Mouse (Mus musculus) forebrain, embryonic 10.5 days (tissue): ENCODE results near the gene Cntfr. TPM values are rescaled to one million over a fixed set of nuclear protein-coding genes. Genes with fewer than 3 reads are reported as not detected.

ENCODE experiments used
- DNase-seq: peaks from one replicate; pipeline ENCODE4 v3.0.0-alpha.2; 2017; ENCODE audit warnings: low spot score; ENCODE audit errors: extremely low spot score
- H3K27ac ChIP-seq: fragments of 300-500 bp; sonication (generic); 2 replicates; pipeline ENCODE4 v1.5.1; 2016; ENCODE audit warnings: mild to moderate bottlenecking
- H3K27me3 ChIP-seq: fragments of 300-500 bp; sonication (generic); 2 replicates; pipeline ENCODE4 v1.6.1; 2016; ENCODE audit warnings: mild to moderate bottlenecking; ENCODE audit not compliant: poor library complexity, severe bottlenecking
- H3K36me3 ChIP-seq: fragments of 300-500 bp; sonication (generic); replicated peaks from 2 replicates; pipeline ENCODE4 v1.6.1; 2016; ENCODE audit warnings: mild to moderate bottlenecking, moderate library complexity
- H3K4me1 ChIP-seq: fragments of 300-500 bp; sonication (generic); 2 replicates; pipeline ENCODE4 v1.6.1; 2016
- H3K4me3 ChIP-seq: fragments of 300-500 bp; sonication (generic); 2 replicates; pipeline ENCODE4 v1.5.1; 2016; ENCODE audit warnings: mild to moderate bottlenecking, moderate library complexity
- H3K9me3 ChIP-seq: fragments of 300-500 bp; sonication (generic); 2 replicates; pipeline ENCODE4 v1.6.1; 2016; ENCODE audit warnings: mild to moderate bottlenecking, moderate library complexity
- WGBS: fragments of 180-500 bp; shearing (Covaris S2); methylation state at CpG from one replicate; pipeline ENCODE4 v1.1.7; 2016; 5-methylcytosine and 5-hydroxymethylcytosine counted together
- polyA plus RNA-seq: library from polyadenylated mRNA; unstranded; fragments of >200 nt; fragmentation: Nextera tagmentation; extraction: Ambion mirVana; gene quantifications from 2 replicates; pipeline ENCODE4 v1.2.1, GENCODE M21; 2016

Gene Cntfr
- polyA plus RNA-seq, 1 experiment from 2014 or later = 21.9 TPM

DNA sequence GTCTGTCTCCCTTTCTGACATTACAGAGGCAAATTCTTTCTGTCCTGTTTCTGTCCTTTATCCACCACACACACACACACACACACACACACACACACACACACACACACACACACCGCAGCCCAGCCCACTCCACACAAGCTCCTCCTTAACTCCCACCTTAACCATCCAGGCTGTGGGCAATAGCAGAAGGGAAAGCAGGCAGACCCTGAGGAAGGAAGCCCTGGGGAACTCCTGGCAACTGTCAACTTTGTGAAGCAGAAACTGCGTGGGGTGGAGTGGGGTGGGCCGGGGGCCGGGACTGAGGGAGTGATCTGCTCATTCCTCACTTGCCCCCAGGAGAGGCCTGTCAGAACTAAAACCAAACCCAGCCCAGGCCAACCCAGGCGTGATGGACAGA lies 25.4 kb downstream of the Cntfr start:
- H3K9me3 ChIP-seq = no peaks in the 10 kb centered on the region
- peak overlapping the region; percentile 89 for H3K27ac ChIP-seq
- peaks cover 90% of the 10 kb centered on the region for H3K36me3 ChIP-seq
- peaks cover 93% of the 10 kb centered on the region for H3K4me1 ChIP-seq
- no peak for DNase-seq
- WGBS = 22% methylated on average over 5 of the region's 5 CpGs
- peaks cover 42% of the 10 kb centered on the region for H3K27me3 ChIP-seq
- peak overlapping the region; percentile 38 for H3K4me3 ChIP-seq

DNA sequence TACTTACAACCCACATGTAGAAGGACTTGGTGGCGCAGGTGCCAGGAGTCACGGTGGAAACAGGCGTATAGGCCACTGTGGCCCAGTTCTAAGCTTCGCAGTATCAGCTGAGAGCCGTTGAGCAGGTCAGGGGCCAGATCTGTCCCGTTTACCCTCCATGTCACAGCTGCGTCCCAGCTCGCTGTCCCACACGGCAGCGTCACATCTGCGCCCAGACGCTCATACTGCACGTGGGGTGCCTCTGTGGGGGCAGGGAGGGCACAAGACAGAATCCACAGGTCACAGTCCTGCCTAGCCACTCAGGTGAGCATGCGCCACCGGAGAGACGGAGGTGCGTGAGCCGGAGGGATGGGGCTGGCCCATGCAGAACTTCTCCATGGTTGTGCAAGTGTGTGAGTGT lies 26.1 kb downstream of the Cntfr start:
- H3K9me3 ChIP-seq = no peaks in the 10 kb centered on the region
- 84% methylated on average over 18 of the region's 18 CpGs for WGBS
- H3K4me1 ChIP-seq = peaks cover 93% of the 10 kb centered on the region
- H3K27ac ChIP-seq = peak overlapping the region; percentile 89
- H3K27me3 ChIP-seq = peaks cover 36% of the 10 kb centered on the region
- no peak overlapping the region for H3K4me3 ChIP-seq
- DNase-seq = no peak
- H3K36me3 ChIP-seq = peaks cover 88% of the 10 kb centered on the region

DNA sequence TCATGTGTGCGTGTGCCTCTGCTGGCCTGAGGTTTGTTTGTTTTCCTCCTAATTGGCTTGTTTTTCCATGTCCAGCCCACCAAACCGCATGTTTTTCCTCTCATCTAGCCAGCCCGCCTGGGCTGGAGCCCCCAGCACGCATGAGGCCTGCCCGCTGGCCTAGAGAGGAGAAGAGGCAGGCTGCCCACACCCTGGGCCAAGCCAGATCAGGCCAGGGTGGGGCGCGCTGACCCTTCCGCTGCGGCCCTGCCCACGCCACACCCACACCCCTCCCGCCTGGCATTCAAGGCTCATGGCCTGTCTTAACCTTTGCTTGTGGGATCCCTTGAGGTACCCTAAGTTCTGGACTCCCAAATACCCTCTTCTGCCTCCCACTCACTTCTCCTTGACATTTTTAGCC lies 30.2 kb downstream of the Cntfr start:
- no peak for DNase-seq
- no peaks in the 10 kb centered on the region for H3K9me3 ChIP-seq
- 84% methylated on average over 11 of the region's 11 CpGs for WGBS
- peaks cover 97% of the 10 kb centered on the region for H3K36me3 ChIP-seq
- peaks cover 35% of the 10 kb centered on the region for H3K27me3 ChIP-seq
- peak overlapping the region; percentile 58; the same call in 1 of the 2 replicates for H3K27ac ChIP-seq
- H3K4me3 ChIP-seq = no peak overlapping the region
- H3K4me1 ChIP-seq = peaks cover 93% of the 10 kb centered on the region

GRCm38 (mm10) chr4:41665009-41665675 lies 31.7 kb downstream of the Cntfr start:
- peak; percentile 48 for DNase-seq
- H3K9me3 ChIP-seq = no peaks in the 10 kb centered on the region
- WGBS = 5% methylated on average over 6 of the region's 8 CpGs
- peak overlapping the region; percentile 26 for H3K4me3 ChIP-seq
- peak overlapping the region; percentile 83 for H3K27ac ChIP-seq
- H3K36me3 ChIP-seq = peaks cover 98% of the 10 kb centered on the region
- peaks cover 33% of the 10 kb centered on the region for H3K27me3 ChIP-seq
- H3K4me1 ChIP-seq = peaks cover 93% of the 10 kb centered on the region

DNA sequence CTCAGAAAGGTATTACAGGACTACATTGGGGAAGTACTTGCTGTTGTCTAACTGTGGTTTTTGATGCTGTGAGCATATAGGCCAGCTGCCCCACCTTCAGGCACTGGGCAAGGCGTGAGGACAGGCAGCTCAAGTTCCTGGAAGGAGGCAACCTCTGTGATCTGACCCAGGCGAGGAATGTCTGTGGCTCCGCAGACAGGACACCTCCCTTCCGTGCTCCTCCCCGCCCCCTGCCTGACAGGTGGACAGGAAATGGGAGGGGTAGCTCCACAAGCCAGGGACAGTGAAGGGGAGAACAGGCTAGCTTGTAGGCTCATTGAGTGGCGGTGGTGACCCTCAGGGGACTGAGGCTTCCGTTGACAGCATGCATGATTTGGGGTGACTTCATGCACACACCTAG lies 32.4 kb downstream of the Cntfr start:
- peaks cover 35% of the 10 kb centered on the region for H3K27me3 ChIP-seq
- peaks cover 93% of the 10 kb centered on the region for H3K4me1 ChIP-seq
- H3K36me3 ChIP-seq = peaks cover 98% of the 10 kb centered on the region
- peak overlapping the region; percentile 83 for H3K27ac ChIP-seq
- H3K9me3 ChIP-seq = no peaks in the 10 kb centered on the region
- WGBS = 54% methylated on average over 7 of the region's 7 CpGs
- peak overlapping the region; percentile 24; the same call in 1 of the 2 replicates for H3K4me3 ChIP-seq
- DNase-seq = no peak

DNA sequence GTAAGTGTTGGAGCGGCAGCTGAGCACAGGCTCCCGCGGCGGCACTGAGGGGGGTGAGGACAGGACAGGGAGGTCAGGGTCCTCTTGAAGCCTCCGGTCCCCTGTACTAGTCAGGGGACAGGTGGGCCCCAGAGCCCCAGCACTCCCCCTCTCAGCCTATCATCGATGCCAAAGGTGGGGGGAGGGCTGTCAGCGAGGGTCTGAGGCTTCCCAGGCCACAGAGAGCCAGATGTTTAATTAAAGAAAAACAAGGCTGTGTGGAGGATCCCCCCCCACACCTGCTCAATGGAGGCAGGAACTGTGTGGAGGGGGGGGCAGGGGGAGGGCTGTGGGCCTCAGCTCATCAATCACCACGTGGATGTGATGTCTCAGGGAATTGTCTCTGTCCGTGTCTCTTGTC lies 33.3 kb downstream of the Cntfr start:
- Histone ChIP-seq H3K4me1 (peaks cover 93% of the 10 kb centered on the region), H3K27ac (0 out of 2 replicates have a peak overlapping the region, but pooled peaks have one; percentile 51), H3K9me3 (no peaks in the 10 kb centered on the region), H3K36me3 (peaks cover 98% of the 10 kb centered on the region), H3K27me3 (peaks cover 42% of the 10 kb centered on the region), H3K4me3 (no peak overlapping the region)
- no peak for DNase-seq
- WGBS = 62% methylated on average over 9 of the region's 9 CpGs

GRCm38 (mm10) chr4:41662723-41663122 lies 34.2 kb downstream of the Cntfr start:
- H3K27ac ChIP-seq = 0 out of 2 replicates have a peak overlapping the region, but pooled peaks have one; percentile 27
- peaks cover 98% of the 10 kb centered on the region for H3K36me3 ChIP-seq
- H3K27me3 ChIP-seq = peaks cover 51% of the 10 kb centered on the region
- 76% methylated on average over 11 of the region's 11 CpGs for WGBS
- no peaks in the 10 kb centered on the region for H3K9me3 ChIP-seq
- no peak for DNase-seq
- H3K4me3 ChIP-seq = no peak overlapping the region
- H3K4me1 ChIP-seq = peaks cover 98% of the 10 kb centered on the region

- WGBS = 28% methylated on average over 11 of the region's 11 CpGs
Observed at GRCm38 (mm10) chr4:41660851-41661430, 35.9 kb downstream of the Cntfr start.

DNA sequence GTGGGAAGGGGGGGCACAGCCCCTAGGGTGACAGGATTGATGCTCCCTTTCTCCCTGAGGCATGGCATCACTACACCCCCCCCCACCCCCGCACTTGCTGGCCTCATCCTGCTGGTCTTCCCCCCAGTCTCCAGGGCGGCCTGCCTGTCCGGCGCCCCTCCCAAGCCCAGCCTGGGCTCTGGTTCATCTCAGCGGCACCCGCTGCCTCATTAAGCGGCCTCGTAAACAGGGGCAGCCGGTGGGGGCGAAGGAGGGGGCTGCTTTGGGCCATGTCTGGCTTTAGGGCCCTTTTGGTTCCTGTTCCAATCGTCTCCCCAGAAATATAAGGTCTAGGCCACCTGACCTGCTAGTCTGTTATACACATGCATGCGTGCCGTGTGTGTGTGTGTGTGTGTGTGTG lies 37.3 kb downstream of the Cntfr start:
- no peak for DNase-seq
- Histone ChIP-seq H3K36me3 (peaks cover 88% of the 10 kb centered on the region), H3K4me1 (peaks cover 91% of the 10 kb centered on the region), H3K27ac (peak overlapping the region; percentile 44; the same call in 1 of the 2 replicates), H3K9me3 (no peaks in the 10 kb centered on the region), H3K4me3 (no peak overlapping the region), H3K27me3 (peaks cover 63% of the 10 kb centered on the region)
- 58% methylated on average over 13 of the region's 13 CpGs for WGBS

More at GRCm38 (mm10) chr4:41660851-41661430, 35.9 kb downstream of the Cntfr start:
- Histone ChIP-seq H3K4me1 (peaks cover 91% of the 10 kb centered on the region), H3K27me3 (peaks cover 63% of the 10 kb centered on the region), H3K36me3 (peaks cover 99% of the 10 kb centered on the region), H3K4me3 (peak overlapping the region; percentile 13; the same call in 1 of the 2 replicates), H3K9me3 (no peaks in the 10 kb centered on the region), H3K27ac (peak overlapping the region; percentile 67)
- peak; percentile 64 for DNase-seq

GRCm38 (mm10) chr4:41658566-41659384 lies 38.1 kb downstream of the Cntfr start:
- Histone ChIP-seq H3K9me3 (no peaks in the 10 kb centered on the region), H3K27me3 (peaks cover 58% of the 10 kb centered on the region), H3K4me1 (peaks cover 91% of the 10 kb centered on the region), H3K36me3 (peaks cover 80% of the 10 kb centered on the region), H3K27ac (peak overlapping the region; percentile 37), H3K4me3 (peak overlapping the region; percentile 2; the same call in 1 of the 2 replicates)
- DNase-seq = no peak
- 11% methylated on average over 25 of the region's 25 CpGs for WGBS

GRCm38 (mm10) chr4:41655525-41655924 lies 41.4 kb downstream of the Cntfr start:
- Histone ChIP-seq H3K4me1 (peaks cover 70% of the 10 kb centered on the region), H3K27ac (0 out of 2 replicates have a peak overlapping the region, but pooled peaks have one; percentile 58), H3K36me3 (peaks cover 48% of the 10 kb centered on the region), H3K27me3 (peaks cover 38% of the 10 kb centered on the region), H3K9me3 (no peaks in the 10 kb centered on the region), H3K4me3 (no peak overlapping the region)
- 76% methylated on average over 2 of the region's 2 CpGs for WGBS
- DNase-seq = no peak

- Histone ChIP-seq H3K9me3 (no peaks in the 10 kb centered on the region), H3K27ac (peak overlapping the region; percentile 58), H3K4me1 (peaks cover 57% of the 10 kb centered on the region), H3K36me3 (peaks cover 35% of the 10 kb centered on the region), H3K4me3 (no peak overlapping the region), H3K27me3 (peaks cover 25% of the 10 kb centered on the region)
- whole genome bisulfite sequencing = 12% methylated on average over 7 of the region's 7 CpGs
- peak; percentile 71 for DNase-seq
Observed at GRCm38 (mm10) chr4:41654217-41654616, 42.7 kb downstream of the Cntfr start.
